Mouse (Mus musculus) liver, adult 10 weeks (tissue): ENCODE data around the gene Gm3839. TPM values are rescaled to one million over a fixed set of nuclear protein-coding genes. Genes with fewer than 3 reads are reported as not detected.

Experiments
- polyA plus RNA-seq: library from polyadenylated mRNA; stranded (reverse); fragments of 350-450 nt; fragmentation: Illumina TruSeq; extraction: RNeasy Lipid Tissue Mini Kit (QIAGEN cat#74804); gene quantifications from one replicate; pipeline ENCODE4 v1.2.3, GENCODE M21; 2014; ENCODE audit warnings: low read depth, low replicate concordance

Gm3839 gene
- 3.3 TPM for polyA plus RNA-seq

GRCm38 (mm10) chr14:11356626-11357025 is at the start of gene Gm3839:
Gene Gm3839 (minus strand): TSS chr14:11356726.

Other genes starting within 250 kb of the Gm3839 start
- 5.3 TPM for gene Fhit, start 194.7 kb downstream of the Gm3839 start, polyA plus RNA-seq
- gene Ptprg, start 196.8 kb upstream of the Gm3839 start, polyA plus RNA-seq: 15.0 TPM